Mouse (Mus musculus): ENCODE data around the gene Npc2.

GRCm38 (mm10) chr12:84818496-84818895 lies 45.5 kb upstream of the Npc2 start:
- TF ChIP-seq CTCF (IDR thresholded peaks at IDR 0.05; ENCODE audit: low read depth, low read length): peak; percentile 55
- TF ChIP-seq POLR2A (IDR thresholded peaks at IDR 0.05; ENCODE audit: insufficient read depth, low read length): no peak
- no peak for TF ChIP-seq EP300 (IDR thresholded peaks at IDR 0.05; ENCODE audit: insufficient read depth, low read depth, low read length)
